Mouse (Mus musculus): ENCODE measurements at regions not wholly inside any gene's neighbourhood (a gene's known extent, or its start where the extent isn't known, plus 50 kb on each side); places are given as distances from the start of the nearest gene placed in this dataset.

DNA sequence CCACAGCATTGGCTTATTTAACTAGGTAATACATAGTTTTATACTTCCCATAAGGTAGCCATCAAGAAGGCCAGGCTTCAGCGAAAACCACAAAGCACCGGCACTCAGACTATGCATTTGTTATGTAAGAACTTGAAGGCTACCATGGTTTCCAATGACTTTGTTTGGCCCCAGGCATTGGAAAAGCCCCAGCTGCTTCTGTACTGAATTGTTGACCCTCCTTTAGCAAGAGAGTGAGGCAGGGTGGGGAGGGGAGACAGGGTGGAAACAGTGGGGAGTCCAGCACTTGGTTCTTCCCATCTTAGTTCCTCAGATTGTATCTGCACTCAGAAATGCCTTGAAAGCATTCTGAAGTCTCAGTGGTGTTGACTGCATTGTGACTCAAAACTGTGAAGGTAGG lies 168.3 kb upstream of the Camk1g start:
- no peak for TF ChIP-seq POLR2A (IDR thresholded peaks at IDR 0.05; ENCODE audit: low read depth, low read length)
- TF ChIP-seq CTCF (IDR thresholded peaks at IDR 0.05; ENCODE audit: extremely low read depth, insufficient read length, insufficient replicate concordance, low read depth, low read length) = no peak

Measured in small intestine, adult 2 months (tissue).